Mouse (Mus musculus) olfactory bulb, adult 2 months (tissue): ENCODE results near the gene Smok3c.

ENCODE experiments used
- CTCF ChIP-seq: fragments of 200-500 bp; IDR thresholded peaks from 2 replicates; pipeline ENCODE4 v1.5.1; 2012; ENCODE audit warnings: low read depth, mild to moderate bottlenecking, low read length, moderate library complexity; ENCODE audit not compliant: insufficient read depth
- POLR2A ChIP-seq: fragments of 200-500 bp; IDR thresholded peaks from 2 replicates; pipeline ENCODE4 v1.6.1; 2012; ENCODE audit warnings: mild to moderate bottlenecking, low read depth, low read length, moderate library complexity; ENCODE audit not compliant: insufficient read depth

- TF ChIP-seq CTCF (no peak), POLR2A (no peak)
These were observed 31.5 kb downstream of the Smok3c start for GRCm38 (mm10) chr5:138084507-138084906.
